Mouse (Mus musculus) layer of hippocampus, adult 2 months (tissue): Measurements from ENCODE around the gene Fam3c. TPM values are rescaled to one million over a fixed set of nuclear protein-coding genes. Genes with fewer than 3 reads are reported as not detected.

Source experiments
- DNase-seq, 2 experiments: peaks; one replicate each; pipeline ENCODE4 v3.0.0; 2022; ENCODE audit warnings: low spot score in 2 of 2
- H3K27ac ChIP-seq: fragments of 200-600 bp; 2 replicates; pipeline ENCODE4 v1.8.1; 2022
- H3K4me3 ChIP-seq: fragments of 200-600 bp; 2 replicates; pipeline ENCODE4 v1.8.1; 2022; ENCODE audit warnings: mild to moderate bottlenecking
- CTCF ChIP-seq: fragments of 200-600 bp; conservative IDR thresholded peaks from 2 replicates; pipeline ENCODE4 v1.8.1; 2022; ENCODE audit warnings: antibody characterized with exemption, mild to moderate bottlenecking, moderate library complexity
- total RNA-seq, 2 experiments: library from RNA; stranded (reverse); gene quantifications; 2 replicates each; pipeline ENCODE4 v1.2.3; 2021

Gene Fam3c
- total RNA-seq, 2 experiments from 2014 or later, result 61.7 to 63.5 TPM

GRCm38 (mm10) chr6:22374791-22375190 lies 18.7 kb upstream of the Fam3c start:
- Histone ChIP-seq H3K4me3 (no peak overlapping the region), H3K27ac (no peak overlapping the region)
- TF ChIP-seq CTCF, result no peak
- DNase-seq, result no peak

GRCm38 (mm10) chr6:22373476-22373875 lies 17.4 kb upstream of the Fam3c start:
- no peak for DNase-seq
- Histone ChIP-seq H3K27ac (peak overlapping the region; percentile 63), H3K4me3 (no peak overlapping the region)
- TF ChIP-seq CTCF, result no peak

DNA sequence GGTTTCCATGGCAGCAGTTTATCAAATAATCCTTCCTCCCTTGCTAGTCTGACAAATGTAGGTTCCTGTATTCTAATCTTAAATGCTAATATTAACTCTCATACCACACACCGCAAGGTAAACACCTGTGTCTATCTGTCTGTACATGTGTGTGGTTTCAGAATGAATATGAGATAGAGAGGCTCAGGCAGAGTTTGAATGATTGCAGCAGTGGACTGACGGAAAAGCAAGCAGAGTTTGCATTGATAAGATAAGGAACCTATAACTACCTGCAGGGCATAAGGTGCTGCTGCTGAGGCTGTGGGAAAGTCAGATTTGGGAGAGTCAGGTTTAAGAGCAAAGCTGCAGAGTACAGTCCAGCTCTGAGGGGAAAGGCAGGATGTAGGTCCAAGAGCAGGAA lies 10.9 kb upstream of the Fam3c start:
- no peak for TF ChIP-seq CTCF
- no peak overlapping the region for H3K4me3 ChIP-seq
- DNase-seq, result no peak
- H3K27ac ChIP-seq, result no peak overlapping the region

GRCm38 (mm10) chr6:22363590-22363989 lies 7.5 kb upstream of the Fam3c start:
- no peak for TF ChIP-seq CTCF
- Histone ChIP-seq H3K4me3 (no peak overlapping the region), H3K27ac (no peak overlapping the region)
- no peak for DNase-seq

GRCm38 (mm10) chr6:22361941-22362340 lies 5.9 kb upstream of the Fam3c start:
- H3K4me3 ChIP-seq, result no peak overlapping the region
- no peak for DNase-seq
- no peak overlapping the region for H3K27ac ChIP-seq
- no peak for TF ChIP-seq CTCF

DNA sequence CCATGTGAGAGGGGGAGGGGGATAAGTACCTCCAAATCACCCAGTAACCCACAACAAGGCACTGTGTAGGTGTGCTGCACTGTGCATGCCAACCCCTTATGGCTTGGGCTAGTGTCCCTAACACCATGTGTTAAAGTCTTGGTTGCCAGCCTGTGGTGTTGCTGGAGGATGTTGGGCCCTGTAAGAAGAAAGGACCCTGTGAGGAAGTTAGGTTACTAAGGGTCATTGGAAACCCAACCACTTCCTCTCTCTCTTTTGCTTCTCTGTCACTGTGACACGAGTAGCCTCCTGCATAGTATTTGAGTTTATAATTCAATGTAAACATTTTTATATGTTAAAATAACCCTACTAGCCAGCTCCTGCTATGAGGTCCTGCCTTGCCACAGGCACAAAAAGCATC lies 3.0 kb upstream of the Fam3c start:
- DNase-seq, result no peak
- no peak overlapping the region for H3K27ac ChIP-seq
- TF ChIP-seq CTCF, result no peak
- H3K4me3 ChIP-seq, result no peak overlapping the region

GRCm38 (mm10) chr6:22357351-22357750 lies 1.3 kb upstream of the Fam3c start:
- no peak overlapping the region for H3K27ac ChIP-seq
- no peak for TF ChIP-seq CTCF
- DNase-seq, result no peak
- no peak overlapping the region for H3K4me3 ChIP-seq

DNA sequence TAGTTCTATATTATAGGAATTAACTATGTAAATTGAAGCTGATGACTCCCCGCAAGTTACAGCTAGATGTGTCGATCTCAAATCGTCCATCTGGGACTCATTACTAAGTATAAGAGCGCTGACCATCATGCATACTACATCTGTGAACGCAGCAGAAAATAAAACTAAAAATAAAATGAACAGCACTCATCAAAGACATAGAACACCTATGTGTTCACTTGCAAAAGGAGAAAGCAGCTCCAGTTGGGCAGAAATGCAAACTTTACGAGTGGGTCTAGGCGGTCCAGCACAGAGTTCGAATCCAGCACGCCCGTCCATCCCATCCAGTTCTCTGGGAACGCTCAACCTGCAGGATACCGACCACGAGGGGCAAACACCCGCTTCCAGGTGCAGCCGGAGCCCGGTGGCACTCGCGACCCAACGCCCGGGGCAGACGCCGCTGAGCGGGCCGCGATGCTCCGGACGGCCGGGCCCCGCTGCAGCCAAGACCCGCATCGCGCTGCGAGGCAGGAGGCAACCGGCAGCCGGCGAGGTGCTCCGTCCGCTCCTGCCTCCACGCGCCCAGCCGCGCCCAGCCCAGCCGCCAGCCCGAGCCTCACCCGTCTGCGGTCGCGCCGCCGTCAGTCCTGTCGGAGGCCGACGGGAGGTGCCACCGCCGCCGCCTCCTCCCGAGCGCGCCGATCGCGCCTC lies 502 bp downstream of the Fam3c start:
- DNase-seq, result peak in 1 of 2 experiments; percentile 8
- no peak for TF ChIP-seq CTCF
- H3K4me3 ChIP-seq, result peak overlapping the region; percentile 81
- H3K27ac ChIP-seq, result peak overlapping the region; percentile 92

- no peak for TF ChIP-seq CTCF
- DNase-seq, result no peak
- Histone ChIP-seq H3K27ac (no peak overlapping the region), H3K4me3 (peak overlapping the region; percentile 81)
These were observed 1.4 kb downstream of the Fam3c start for GRCm38 (mm10) chr6:22354675-22355074.

DNA sequence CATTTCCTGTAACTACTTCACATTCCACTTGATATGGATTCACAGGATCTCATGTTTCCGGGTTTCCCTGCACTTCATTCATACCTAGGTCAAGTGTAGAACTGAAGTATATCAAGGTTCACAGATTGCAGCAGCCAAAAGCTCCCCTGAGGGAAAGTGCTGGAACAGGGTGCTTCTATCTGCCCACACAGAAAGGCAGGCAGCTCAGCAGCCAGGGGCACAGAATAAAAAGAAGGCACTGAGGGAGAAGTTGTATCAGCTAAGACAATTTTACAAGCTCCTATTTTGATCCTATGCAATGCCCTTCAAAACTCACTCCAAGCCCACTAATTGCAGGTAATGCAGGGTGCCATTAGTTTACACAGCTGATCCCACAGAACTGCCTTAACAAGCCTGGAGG lies 2.0 kb downstream of the Fam3c start:
- Histone ChIP-seq H3K27ac (no peak overlapping the region), H3K4me3 (peak overlapping the region; percentile 81; the same call in 1 of the 2 replicates)
- no peak for TF ChIP-seq CTCF
- DNase-seq, result no peak

GRCm38 (mm10) chr6:22351551-22351950 lies 4.5 kb downstream of the Fam3c start:
- DNase-seq, result no peak
- no peak overlapping the region for H3K27ac ChIP-seq
- no peak overlapping the region for H3K4me3 ChIP-seq
- no peak for TF ChIP-seq CTCF

DNA sequence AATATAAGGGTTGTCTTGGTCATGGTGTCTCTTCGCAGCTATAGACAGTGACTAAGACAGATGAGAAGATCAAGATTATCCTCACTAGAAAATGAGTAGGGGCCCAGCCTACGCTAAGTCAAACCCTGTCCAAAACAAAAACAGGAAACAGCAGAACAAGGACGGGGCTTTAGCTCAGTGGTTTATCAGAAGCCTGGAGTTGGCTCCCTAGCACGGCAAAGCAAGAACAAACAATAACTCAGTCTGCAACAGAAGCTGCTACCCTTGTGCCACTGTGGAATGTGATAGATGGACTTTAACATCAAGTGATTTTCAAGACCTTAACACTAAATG lies 5.8 kb downstream of the Fam3c start:
- DNase-seq, result no peak
- no peak overlapping the region for H3K27ac ChIP-seq
- H3K4me3 ChIP-seq, result no peak overlapping the region
- TF ChIP-seq CTCF, result no peak

DNA sequence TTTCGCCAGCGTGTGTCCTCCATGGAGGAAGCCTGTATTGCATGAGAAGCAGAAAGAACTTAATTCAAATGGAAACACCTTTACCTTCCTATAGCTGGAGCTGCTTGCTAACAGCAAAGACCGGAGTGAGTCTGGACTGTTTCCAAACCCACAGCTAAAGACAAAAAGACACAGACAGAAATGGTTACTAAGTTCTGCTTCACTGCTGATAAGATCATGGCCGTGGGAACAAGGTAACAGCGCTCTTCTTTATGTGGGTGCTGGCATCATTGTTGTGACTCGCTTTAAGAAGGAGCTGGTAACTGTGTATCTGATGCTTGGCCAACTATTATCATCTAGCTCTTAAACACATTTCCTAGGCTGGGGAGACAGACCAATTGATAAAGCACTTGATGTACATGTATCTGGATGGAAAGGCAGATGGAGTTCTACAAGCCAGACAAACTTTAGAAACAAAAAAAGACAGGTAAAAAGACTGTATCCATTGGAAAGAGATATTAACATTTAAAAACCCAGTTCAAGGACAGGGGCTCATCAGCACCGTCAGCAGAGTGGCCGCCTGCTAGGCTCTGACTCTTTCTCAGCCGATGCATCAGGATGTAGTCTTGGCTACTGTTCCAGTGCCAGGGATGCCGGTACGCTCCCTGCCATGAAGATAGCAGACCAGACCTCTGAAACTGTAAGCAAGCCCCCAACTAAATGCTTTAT lies 6.4 kb downstream of the Fam3c start:
- no peak overlapping the region for H3K27ac ChIP-seq
- TF ChIP-seq CTCF, result no peak
- no peak for DNase-seq
- no peak overlapping the region for H3K4me3 ChIP-seq

DNA sequence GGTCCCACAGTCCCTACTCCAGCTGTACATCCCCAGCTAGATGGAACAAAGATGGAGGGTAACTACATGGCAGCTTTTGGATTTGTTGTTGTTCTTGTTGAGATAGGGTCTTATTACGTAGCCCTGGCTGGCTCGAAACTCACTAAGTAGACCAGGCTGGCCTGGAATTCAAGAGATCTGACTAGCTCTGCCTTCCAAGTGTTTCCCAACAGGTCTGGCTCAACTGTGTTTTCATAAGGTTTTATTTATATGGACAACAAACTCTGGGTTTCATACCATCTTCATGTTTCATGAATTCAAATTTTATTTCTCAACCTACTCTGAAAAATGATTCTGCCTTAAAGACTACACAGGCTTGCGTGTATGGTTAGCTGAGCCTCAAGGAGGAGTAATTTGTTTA lies 7.1 kb downstream of the Fam3c start:
- TF ChIP-seq CTCF, result no peak
- Histone ChIP-seq H3K27ac (no peak overlapping the region), H3K4me3 (no peak overlapping the region)
- no peak for DNase-seq
